In the genomic region with DNA sequence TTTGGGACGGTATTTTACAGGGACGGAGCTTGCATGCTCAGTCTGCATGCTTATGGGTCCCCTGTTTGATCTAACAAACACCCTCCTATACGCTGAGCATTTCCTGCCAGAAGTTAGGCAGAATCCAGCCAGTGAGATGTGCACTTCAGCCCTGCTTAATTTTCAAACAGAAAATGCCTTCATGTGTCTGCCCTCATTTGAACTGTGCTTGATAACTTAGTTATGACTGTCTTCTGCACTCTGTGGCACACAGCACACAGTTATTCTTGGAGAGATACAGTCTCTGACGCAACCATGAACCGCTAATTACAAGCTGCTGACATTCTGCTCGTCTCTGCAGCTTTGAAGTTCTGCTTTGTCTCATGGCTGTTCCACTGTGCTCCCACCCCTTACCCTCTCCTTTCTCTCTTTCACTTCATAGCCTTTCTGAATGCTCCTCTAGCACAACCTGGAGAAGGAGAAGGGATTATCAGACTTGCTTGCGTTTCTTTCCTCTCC, we compare ENCODE assay signal across 8 mouse cellular contexts.
DNase-seq lines count a peak whose midpoint lies in the region; ATAC-seq and TF ChIP-seq lines count a peak whose summit lies in the region.

No protein-coding gene starts in this region.

- H3K4me2 ChIP-seq in hindbrain, embryonic 15.5 days: peak overlapping the region; percentile 61

- TF ChIP-seq CTCF in left cerebral cortex, adult 2 months (IDR thresholded peaks at IDR 0.05): no peak

- no peaks in the 10 kb centered on the region for H3K9me3 ChIP-seq in hindbrain, embryonic 15.5 days

- peak overlapping the region; percentile 42 for H3K4me3 ChIP-seq in hindbrain, embryonic 15.5 days
- peak overlapping the region; percentile 76 for H3K4me3 ChIP-seq in left cerebral cortex, adult 2 months
- H3K4me3 ChIP-seq in macrophage (ENCODE audit: inconsistent target): no peak overlapping the region; the same call in 1 of the 2 replicates

- 2% methylated on average over 7 of the region's 7 CpGs for WGBS in hindbrain, embryonic 15.5 days
- WGBS in macrophage (ENCODE audit: missing documents): 16% methylated on average over 6 of the region's 7 CpGs

- H3K36me3 ChIP-seq in hindbrain, embryonic 15.5 days: no peaks in the 10 kb centered on the region
- H3K36me3 ChIP-seq in macrophage (ENCODE audit: inconsistent target): no peaks in the 10 kb centered on the region

- peak; percentile 29 to 45 for DNase-seq in CD8-positive naive resting alpha-beta T cell, adult 2 months (ENCODE audit: low read depth in 2 of 2, low spot score in 2 of 2)
- DNase-seq in brain, embryonic 18.5 days (ENCODE audit: low read depth, low spot score): peak; percentile 70
- peak; percentile 47 to 61 for DNase-seq in frontal cortex, adult 2 months (ENCODE audit: extremely low spot score in 1 of 2, low spot score in 1 of 2)
- DNase-seq in left cerebral cortex, adult 2 months (ENCODE audit: extremely low spot score in 1 of 2, low spot score in 2 of 2): peak; percentile 28 to 32
- DNase-seq in skeletal muscle tissue, adult 2 months (ENCODE audit: low read depth, low spot score): peak; percentile 37
- no peak for DNase-seq in c-Kit-positive CD71-positive TER-119-positive erythroid progenitor cells, embryonic 14.5 days (ENCODE audit: low spot score)

- H3K27ac ChIP-seq in hindbrain, embryonic 15.5 days (replicated peaks): peak overlapping the region; percentile 91
- H3K27ac ChIP-seq in left cerebral cortex, adult 2 months: peak overlapping the region; percentile 96
- H3K27ac ChIP-seq in macrophage: peak overlapping the region; percentile 77

- intact Hi-C loops in left cerebral cortex, adult 2 months (cut with DNase I): loop anchor here (1.0 to 5.0 kb wide), 3 partner anchors 190 to 1420 kb away; partner anchors contain the start of gene Sox4

- H3K4me1 ChIP-seq in hindbrain, embryonic 15.5 days (replicated peaks): peaks cover 53% of the 10 kb centered on the region

- ATAC-seq in hindbrain, embryonic 15.5 days (ENCODE audit: low FRiP score, low read depth): peak; percentile 39; the same call in 1 of the 2 replicates

- H3K9ac ChIP-seq in hindbrain, embryonic 15.5 days: peak overlapping the region; percentile 49

- no peaks in the 10 kb centered on the region for H3K27me3 ChIP-seq in hindbrain, embryonic 15.5 days

- H3K79me2 ChIP-seq in macrophage (ENCODE audit: inconsistent target): no peaks in the 10 kb centered on the region; the same call in 1 of the 2 replicates
